Mouse (Mus musculus) 3T3-L1 (cell line): ENCODE data around the gene C1qtnf1.

Source experiments
- DNase-seq: peaks from one replicate; pipeline ENCODE4 v3.0.0-alpha.2; 2015; ENCODE audit warnings: low read depth, low spot score

The C1qtnf1 gene

GRCm38 (mm10) chr11:118434093-118434492, 6.1 kb downstream of the C1qtnf1 start:
- no peak for DNase-seq

DNA sequence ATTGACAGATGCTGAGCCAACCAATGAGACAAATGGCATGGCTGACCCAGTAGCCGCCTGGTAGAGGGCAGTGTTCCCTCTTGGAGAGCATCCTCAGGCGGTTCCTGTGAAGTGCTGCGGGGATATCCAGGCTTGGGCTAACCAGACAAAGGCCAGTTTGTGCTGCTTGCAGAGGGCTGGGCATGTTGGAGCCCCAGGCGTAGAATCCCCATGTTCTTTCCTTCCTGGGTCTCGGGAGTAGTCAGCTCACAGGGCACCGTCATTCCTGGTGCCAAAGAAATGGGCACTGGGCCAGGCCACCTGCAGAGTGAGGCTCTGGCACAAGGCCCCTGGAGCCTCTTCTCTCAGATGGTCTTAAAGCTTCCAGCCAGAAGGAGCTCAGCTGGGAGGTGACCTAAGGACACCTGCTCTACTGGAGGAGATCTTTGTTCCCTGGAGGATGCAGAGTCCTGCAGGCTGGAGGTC, 8.5 kb downstream of the C1qtnf1 start:
- DNase-seq, result no peak

DNA sequence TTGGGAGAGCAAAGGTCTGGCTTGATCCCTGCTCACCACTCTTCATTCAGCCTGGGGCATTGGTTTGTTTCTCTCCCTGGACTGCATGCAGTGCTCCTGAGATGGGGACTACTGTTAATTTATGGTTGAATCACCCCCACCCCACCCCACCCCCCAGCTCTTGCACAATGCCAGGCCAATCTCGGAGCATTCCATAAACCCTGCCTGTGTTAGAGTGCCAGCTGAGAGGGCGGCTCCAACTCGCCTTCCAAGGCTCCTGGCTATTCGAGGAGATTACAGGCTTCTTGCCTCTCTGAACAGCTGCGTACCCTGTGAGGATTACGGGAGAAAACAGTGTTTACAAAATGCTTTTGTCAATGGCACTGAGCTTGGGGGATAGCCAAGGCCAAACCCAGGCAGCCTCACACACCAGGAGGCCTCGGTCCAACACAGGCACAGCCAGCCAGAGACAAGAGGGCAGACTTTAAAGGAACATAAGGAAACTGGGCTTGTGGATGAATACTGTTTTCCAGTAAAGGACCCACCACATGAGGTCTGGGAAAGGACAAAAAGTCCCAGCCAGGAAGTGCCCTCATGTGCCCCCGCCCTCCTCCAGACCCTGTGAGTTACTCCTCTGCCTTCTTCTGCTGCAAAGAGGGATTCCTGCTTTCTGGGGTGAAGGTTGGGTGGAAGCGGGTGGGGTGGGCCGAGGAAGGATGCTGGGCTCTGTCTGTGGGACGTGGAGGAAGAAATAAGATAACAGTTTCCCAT, 10.8 kb downstream of the C1qtnf1 start:
- DNase-seq, result peak; percentile 91

DNA sequence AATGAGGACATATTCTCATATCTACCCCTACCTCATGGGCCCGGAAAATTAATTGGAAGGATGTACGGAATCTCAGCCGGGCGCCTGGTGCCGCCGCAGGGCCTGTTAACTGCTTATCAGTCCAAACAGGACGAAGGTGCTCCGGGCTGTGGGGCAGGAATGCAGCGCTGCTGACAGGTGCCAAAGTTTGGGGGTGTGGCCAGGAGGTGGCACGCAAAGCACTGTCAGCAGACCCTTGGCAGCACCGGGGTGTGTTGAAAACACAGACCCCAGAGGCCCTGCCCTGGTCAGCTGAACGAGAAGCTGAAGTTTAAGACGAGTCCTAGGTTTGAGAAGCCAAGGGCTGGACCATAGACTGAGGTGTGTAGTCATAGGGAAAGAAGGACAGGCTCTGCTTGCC, 14.7 kb downstream of the C1qtnf1 start:
- DNase-seq, result no peak

DNA sequence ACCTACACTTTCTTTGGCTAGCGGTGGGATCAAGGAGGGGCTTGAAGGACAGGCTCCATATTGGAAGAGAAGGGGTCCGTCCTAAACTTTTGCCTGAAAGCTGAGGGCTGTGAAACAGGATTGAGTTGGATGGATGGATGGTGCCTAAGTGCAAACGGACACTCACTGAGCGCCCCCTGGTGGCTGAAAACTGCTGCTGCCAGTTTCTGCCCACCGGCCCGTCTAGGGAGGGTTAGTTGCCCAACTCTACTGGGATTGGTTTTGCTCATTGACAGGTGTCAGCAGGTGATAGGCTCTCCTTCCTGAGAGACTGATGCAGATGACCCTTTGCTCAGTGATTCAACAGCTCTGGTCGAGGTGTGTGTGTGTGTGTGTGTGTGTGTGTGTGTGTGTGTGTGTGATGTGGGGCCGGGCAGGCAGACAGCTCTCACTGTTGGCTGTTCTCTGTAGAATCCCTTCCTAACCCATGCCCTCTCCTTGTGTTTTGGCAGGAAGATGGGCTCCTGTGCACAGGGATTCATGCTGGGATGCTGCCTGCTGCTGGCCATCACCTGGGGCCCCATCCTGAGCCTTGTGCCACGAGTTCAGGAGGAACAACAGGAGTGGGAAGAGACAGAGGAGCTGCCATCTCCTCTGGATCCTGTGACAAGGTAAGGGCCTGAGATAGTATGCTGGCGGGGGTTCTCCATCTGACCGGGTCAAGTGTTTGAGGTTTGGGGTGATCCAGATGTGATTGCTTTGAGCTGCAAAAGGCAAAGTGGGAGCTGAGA, 15.4 kb downstream of the C1qtnf1 start:
- DNase-seq, result peak; percentile 77

GRCm38 (mm10) chr11:118445843-118446242, 17.8 kb downstream of the C1qtnf1 start:
- peak; percentile 87 for DNase-seq

- DNase-seq, result no peak
These were observed 19.3 kb downstream of the C1qtnf1 start for GRCm38 (mm10) chr11:118447346-118447745.

DNA sequence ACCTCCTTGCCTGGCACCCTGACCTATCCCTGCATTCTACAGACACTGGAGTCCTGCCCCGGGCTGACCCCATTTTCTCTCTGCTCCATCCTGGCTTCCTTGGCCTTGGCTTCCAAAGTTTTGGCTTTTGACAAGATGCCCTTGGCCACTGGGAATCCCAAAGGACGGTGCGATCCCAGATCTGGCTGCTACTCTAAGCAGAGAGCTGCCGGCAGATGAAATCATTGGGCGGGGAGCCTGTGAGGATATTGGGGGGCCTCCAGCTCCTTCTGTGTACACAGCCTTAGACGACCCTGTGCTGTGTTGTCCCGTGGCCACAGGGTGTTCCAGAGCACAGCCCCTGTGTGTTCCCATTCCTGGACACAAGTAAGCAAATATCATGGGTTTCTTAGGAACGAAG, 20.4 kb downstream of the C1qtnf1 start:
- no peak for DNase-seq

DNA sequence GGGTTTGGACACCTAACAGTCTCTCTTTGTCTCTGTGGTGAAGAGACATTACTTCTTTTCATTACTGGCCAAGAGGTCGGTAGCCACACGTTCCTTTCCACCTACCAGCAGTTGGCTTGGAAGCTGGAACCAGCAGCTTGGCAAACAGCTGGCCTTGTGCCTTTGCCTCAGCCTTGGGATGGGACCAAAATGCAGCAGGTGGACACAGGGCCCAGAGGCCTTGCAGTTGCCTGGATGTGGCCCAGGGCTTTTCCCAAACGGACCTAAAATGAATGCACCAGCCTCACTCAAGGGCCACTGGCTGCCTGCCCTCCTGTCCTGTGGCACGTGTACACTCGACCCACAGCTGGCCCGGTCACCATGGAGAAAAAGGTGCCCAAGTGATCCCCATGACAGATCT, 23.2 kb downstream of the C1qtnf1 start:
- no peak for DNase-seq

- no peak for DNase-seq
These were observed 25.0 kb downstream of the C1qtnf1 start for GRCm38 (mm10) chr11:118452955-118453354.

DNA sequence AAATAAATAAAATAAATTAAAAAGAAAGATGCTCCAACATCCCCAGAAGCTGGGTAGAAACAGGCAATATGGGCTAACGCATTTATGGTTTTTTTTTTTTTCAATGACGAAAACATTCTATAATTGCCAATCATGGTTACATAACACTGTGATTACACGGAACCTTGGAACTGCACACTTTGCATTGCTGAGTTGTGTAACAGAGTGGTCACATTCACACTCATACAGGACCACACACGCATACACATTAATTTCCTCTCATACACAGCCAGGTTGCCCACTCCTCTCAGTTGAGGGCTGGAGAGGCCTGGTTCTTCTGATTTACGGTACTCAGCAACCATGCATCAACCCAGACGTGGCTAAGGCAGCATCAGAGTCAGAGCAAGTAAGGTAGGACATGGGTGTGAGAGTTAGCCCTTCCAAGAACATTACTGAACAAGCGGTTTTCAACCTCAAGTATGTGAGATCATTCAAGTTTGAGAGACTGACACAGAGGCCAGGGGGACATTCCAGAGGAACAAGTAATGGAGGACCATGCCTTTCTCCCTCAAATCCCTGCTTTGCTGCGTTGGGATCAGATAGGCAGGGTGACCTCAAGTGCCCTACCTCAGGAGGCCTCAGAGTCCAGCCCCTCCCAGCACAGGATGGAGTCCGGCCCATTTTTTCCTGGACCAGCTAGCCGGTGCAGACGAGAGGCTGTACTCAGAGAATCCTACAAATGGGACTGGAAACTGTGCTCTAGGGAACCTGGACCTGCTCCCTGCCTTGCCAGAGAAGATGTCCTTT, 26.1 kb downstream of the C1qtnf1 start:
- DNase-seq, result no peak

DNA sequence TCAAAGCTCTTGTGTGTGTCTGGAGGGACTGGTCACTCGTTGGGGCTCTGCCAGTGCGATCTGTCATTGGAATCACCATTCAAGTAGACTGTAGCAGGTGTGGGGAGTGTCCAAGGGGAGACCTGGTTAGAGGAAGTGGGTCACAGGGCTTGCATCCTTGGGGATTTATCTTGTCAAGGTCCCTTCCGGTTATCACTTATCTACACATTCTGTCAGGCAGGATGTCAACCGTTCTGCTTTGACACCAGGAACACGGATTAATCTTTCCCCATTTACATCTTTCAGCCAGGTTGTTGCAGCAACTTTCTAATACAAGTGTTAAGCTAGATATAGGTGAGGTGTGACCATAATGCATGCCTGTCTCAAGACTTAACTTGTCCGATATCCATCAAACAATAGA, 27.8 kb downstream of the C1qtnf1 start:
- DNase-seq, result no peak

DNA sequence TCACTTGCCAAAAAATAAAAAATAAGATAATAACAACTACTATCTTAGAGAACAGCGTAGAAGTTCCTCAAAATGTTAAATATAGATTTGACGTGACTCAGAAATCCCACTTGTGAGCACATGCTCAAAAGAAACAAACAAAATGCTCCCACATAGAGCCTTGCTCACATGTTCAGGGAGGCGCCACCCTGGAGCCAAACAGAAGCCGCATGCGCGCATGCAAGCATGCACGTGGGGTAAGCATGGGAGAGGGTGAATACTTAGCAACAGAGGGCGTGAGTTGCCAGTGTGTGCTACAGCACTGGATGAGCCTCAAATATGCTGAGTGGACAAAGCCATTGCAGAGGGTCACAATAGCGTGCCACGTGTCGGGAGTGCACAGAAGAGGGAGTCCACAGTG, 28.9 kb downstream of the C1qtnf1 start:
- no peak for DNase-seq

- DNase-seq, result no peak
These were observed 31.0 kb downstream of the C1qtnf1 start for GRCm38 (mm10) chr11:118459051-118459450.

GRCm38 (mm10) chr11:118459536-118459935, 31.5 kb downstream of the C1qtnf1 start:
- no peak for DNase-seq

DNA sequence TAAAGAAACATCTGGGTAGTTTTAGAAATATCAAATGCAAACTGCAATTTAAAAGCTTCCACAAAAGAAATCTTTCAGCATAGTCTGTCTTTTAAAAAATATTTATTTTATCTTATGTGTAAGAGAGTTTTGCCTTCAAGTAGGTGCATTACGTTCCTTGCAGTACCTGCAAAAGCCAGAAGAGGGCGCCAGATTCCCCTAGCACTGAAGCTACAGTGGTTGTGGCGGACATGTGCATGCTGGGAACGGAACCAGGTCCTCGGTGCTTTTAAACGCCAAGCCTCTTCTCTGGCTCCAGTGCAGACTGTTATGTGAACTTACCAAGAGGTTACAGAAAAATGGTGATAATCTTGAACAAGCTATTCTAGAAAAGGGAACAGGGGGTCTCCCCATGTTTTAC, 32.3 kb downstream of the C1qtnf1 start:
- peak; percentile 39 for DNase-seq

DNA sequence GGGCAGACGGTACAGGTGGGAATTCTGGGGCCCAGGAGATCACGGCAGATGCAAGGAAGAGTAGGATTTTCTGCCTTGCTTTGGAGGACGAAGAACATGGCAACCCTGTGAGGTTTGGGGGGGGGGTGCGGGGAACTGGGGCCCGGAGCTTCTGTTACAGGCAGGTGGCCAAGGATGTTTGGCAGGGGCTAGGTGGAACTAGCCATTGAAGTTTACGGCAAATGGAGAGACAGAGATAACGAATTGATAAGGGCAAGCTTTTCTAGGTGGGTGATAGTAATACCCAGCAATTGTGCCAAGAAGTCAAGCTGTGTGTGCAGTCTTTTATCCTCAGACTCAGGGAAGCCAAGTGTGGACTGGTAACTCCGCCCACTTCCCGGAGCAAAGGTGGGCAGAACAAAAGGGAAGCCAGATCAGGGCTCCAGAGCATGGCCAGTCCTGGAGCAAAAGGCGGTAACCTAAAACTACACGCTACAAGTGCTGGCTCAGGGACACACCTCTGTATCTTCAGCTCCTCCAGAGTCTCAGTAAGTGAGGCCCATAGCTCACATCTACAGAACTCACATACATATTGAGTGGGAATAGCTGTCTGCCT, 39.5 kb downstream of the C1qtnf1 start:
- no peak for DNase-seq

DNA sequence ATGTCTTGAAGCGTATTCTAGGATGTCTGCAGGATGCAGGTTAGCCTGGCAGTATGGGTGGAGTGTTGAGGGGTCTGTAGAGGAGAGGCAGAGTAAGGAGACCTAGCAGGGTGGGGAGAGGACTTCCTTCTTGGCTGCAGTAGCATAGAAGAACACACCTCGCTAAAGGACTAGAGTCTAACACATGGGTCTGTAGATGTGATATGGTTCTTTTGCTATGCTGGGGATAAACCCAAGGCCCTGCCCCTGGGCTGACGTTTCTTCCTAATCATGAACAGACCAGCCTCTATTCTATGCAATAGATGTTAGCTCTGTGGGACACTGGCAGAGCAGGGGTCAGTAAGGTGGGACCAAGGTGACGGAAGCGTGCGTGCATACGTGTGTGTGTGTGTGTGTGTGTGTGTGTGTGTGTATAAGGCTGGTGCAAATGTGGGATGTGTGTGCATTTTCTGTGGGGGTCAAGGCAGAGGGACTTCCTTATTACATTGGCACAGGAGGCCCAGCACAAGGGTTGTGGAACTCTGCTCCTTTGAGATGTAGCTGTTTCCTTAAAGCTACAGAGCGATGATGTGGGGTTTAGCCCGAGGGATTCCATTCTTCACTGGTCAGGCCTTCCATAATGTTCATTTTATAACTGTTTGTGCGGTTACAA, 41.6 kb downstream of the C1qtnf1 start:
- no peak for DNase-seq

DNA sequence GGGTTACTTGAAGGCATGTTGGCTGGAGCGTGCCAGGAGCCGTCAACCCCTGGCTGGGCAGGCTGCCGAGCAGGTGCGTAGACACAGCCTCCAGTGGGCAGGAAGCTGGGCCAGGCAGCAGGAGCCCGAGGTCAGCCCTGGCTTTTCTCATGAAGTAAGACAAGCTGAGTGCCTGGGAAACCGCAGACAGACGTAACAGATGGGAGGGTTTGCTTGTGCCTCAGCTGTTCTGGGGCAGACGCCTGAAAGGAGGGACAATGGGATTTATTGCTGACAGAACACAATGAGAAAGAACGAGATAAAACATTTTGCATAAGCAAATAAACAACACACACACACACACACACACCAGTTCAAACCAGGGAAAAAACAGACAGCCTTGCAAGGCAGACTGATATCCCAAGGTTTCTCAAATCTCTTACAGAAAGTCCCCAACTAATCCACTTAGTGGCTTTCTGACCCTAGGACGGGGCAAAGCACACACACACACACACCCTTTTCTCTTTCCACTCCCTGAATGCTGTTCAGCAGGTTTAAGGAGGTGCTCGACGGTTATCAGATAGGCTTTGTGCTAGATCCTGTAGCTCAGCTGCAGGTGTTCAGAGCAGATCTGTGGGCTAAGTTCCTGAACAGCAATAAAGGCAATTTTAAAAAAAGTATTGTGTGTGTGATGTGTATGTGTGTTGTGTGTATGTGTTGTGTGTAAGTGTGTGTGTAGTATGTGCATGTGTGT, 42.4 kb downstream of the C1qtnf1 start:
- DNase-seq, result no peak

- no peak for DNase-seq
These were observed 43.7 kb downstream of the C1qtnf1 start for GRCm38 (mm10) chr11:118471676-118472075.

DNA sequence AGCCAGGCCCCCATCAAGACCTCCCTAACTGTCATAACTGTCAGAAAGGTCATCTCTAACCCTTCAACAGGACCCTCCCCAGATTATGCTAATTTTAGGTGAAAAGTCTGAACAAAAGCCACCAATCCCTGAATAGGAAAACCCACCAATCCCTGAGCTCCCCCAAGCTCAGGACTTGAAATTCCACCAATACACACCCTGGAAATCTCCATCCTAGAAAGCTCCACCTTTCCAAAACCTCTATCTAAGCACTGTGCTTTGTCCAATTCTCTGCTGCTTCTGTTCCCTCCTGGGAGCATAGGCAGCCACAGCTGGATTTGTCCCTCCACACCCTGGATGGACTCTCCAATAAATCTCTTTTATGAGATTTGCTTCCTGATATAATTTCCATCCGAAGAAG, 45.2 kb downstream of the C1qtnf1 start:
- no peak for DNase-seq
